Mouse (Mus musculus): ENCODE results near the gene Tvp23a. TPM values are rescaled to one million over a fixed set of nuclear protein-coding genes. Genes with fewer than 3 reads are reported as not detected.

The Tvp23a gene
- total RNA-seq (2022) = 10 to 100 TPM; 24.5 to 28.4 (median 25.9) TPM

GRCm38 (mm10) chr16:10447264-10447594 is at the start of gene Tvp23a:
Gene Tvp23a (minus strand): TSS chr16:10447362.
- DNase-seq (ENCODE audit: low spot score in 2 of 2) = peak; percentile 85 to 87

GRCm38 (mm10) chr16:10495824-10496298 is 48.7 kb upstream of the Tvp23a start:
- DNase-seq (ENCODE audit: low spot score in 2 of 2) = no peak

- no peak for DNase-seq (ENCODE audit: low spot score in 2 of 2)
These were observed 45.4 kb upstream of the Tvp23a start for GRCm38 (mm10) chr16:10492587-10492986.

- DNase-seq (ENCODE audit: low spot score in 2 of 2) = no peak
These were observed 44.6 kb upstream of the Tvp23a start for GRCm38 (mm10) chr16:10491716-10492115.

- no peak for DNase-seq (ENCODE audit: low spot score in 2 of 2)
These were observed 43.5 kb upstream of the Tvp23a start for GRCm38 (mm10) chr16:10490503-10491150.

- DNase-seq (ENCODE audit: low spot score in 2 of 2) = no peak
These were observed 42.8 kb upstream of the Tvp23a start for GRCm38 (mm10) chr16:10489904-10490457.

GRCm38 (mm10) chr16:10489483-10489882 is 42.3 kb upstream of the Tvp23a start:
- DNase-seq (ENCODE audit: low spot score in 2 of 2) = no peak

GRCm38 (mm10) chr16:10488769-10489481 is 41.8 kb upstream of the Tvp23a start:
- DNase-seq (ENCODE audit: low spot score in 2 of 2) = no peak

GRCm38 (mm10) chr16:10487895-10488493 is 40.8 kb upstream of the Tvp23a start:
- DNase-seq (ENCODE audit: low spot score in 2 of 2) = no peak

- DNase-seq (ENCODE audit: low spot score in 2 of 2) = no peak
These were observed 39.8 kb upstream of the Tvp23a start for GRCm38 (mm10) chr16:10486993-10487392.

- no peak for DNase-seq (ENCODE audit: low spot score in 2 of 2)
These were observed 35.2 kb upstream of the Tvp23a start for GRCm38 (mm10) chr16:10482343-10482742.

- no peak for DNase-seq (ENCODE audit: low spot score in 2 of 2)
These were observed 32.7 kb upstream of the Tvp23a start, which contains the start of gene Ciita for GRCm38 (mm10) chr16:10479857-10480256. Gene Ciita (plus strand): TSS chr16:10480059.

GRCm38 (mm10) chr16:10475919-10476318 is 28.8 kb upstream of the Tvp23a start:
- no peak for DNase-seq (ENCODE audit: low spot score in 2 of 2)

- DNase-seq (ENCODE audit: low spot score in 2 of 2) = no peak
These were observed 27.8 kb upstream of the Tvp23a start for GRCm38 (mm10) chr16:10474956-10475355.

GRCm38 (mm10) chr16:10471950-10472349 is 24.8 kb upstream of the Tvp23a start:
- DNase-seq (ENCODE audit: low spot score in 2 of 2) = no peak

- peak; percentile 72 to 73 for DNase-seq (ENCODE audit: low spot score in 2 of 2)
These were observed 21.0 kb upstream of the Tvp23a start for GRCm38 (mm10) chr16:10468201-10468600.

GRCm38 (mm10) chr16:10467391-10468107 is 20.4 kb upstream of the Tvp23a start:
- no peak for DNase-seq (ENCODE audit: low spot score in 2 of 2)

- no peak for DNase-seq (ENCODE audit: low spot score in 2 of 2)
These were observed 18.0 kb upstream of the Tvp23a start for GRCm38 (mm10) chr16:10465011-10465681.

- DNase-seq (ENCODE audit: low spot score in 2 of 2) = no peak
These were observed 14.0 kb upstream of the Tvp23a start for GRCm38 (mm10) chr16:10461178-10461577.

GRCm38 (mm10) chr16:10460188-10460587 is 13.0 kb upstream of the Tvp23a start:
- no peak for DNase-seq (ENCODE audit: low spot score in 2 of 2)

GRCm38 (mm10) chr16:10454583-10454974 is 7.4 kb upstream of the Tvp23a start:
- DNase-seq (ENCODE audit: low spot score in 2 of 2) = no peak
